Mouse (Mus musculus) embryonic facial prominence, embryonic 13.5 days (tissue): ENCODE data around the gene Arglu1. TPM values are rescaled to one million over a fixed set of nuclear protein-coding genes. Genes with fewer than 3 reads are reported as not detected.

Experiments used
- ATAC-seq: fragments of 200-750 bp; cut with Nextera tagmentation; 2 replicates; pipeline ENCODE4 v1.8.0; 2017; ENCODE audit warnings: low read depth; ENCODE audit not compliant: insufficient number of reproducible peaks, insufficient read depth, low FRiP score, low TSS enrichment
- H3K27ac ChIP-seq: fragments of 300-500 bp; sonication (generic); 2 replicates; pipeline ENCODE4 v1.5.1; 2015; ENCODE audit warnings: moderate library complexity, mild to moderate bottlenecking, inconsistent platforms
- H3K27me3 ChIP-seq: fragments of 300-500 bp; sonication (generic); 2 replicates; pipeline ENCODE4 v1.6.1; 2015; ENCODE audit warnings: mild to moderate bottlenecking, inconsistent platforms
- H3K36me3 ChIP-seq: fragments of 300-500 bp; sonication (generic); 2 replicates; pipeline ENCODE4 v1.6.1; 2015; ENCODE audit warnings: mild to moderate bottlenecking, inconsistent platforms
- H3K4me1 ChIP-seq: fragments of 300-500 bp; sonication (generic); 2 replicates; pipeline ENCODE4 v1.6.1; 2015; ENCODE audit warnings: inconsistent platforms
- H3K4me2 ChIP-seq: fragments of 300-500 bp; sonication (generic); 2 replicates; pipeline ENCODE4 v1.6.1; 2015; ENCODE audit warnings: moderate library complexity, mild to moderate bottlenecking, inconsistent platforms
- H3K4me3 ChIP-seq: fragments of 300-500 bp; sonication (generic); 2 replicates; pipeline ENCODE4 v1.5.1; 2015; ENCODE audit warnings: mild to moderate bottlenecking, inconsistent platforms
- H3K9ac ChIP-seq: fragments of 300-500 bp; sonication (generic); 2 replicates; pipeline ENCODE4 v1.6.1; 2015; ENCODE audit warnings: mild to moderate bottlenecking, inconsistent platforms
- H3K9me3 ChIP-seq: fragments of 300-500 bp; sonication (generic); 2 replicates; pipeline ENCODE4 v1.6.1; 2016; ENCODE audit warnings: inconsistent platforms
- WGBS: fragments of 180-500 bp; shearing (Covaris S2); methylation state at CpG from one replicate; pipeline ENCODE4 v1.1.7; 2015; ENCODE audit warnings: mixed read lengths; 5-methylcytosine and 5-hydroxymethylcytosine counted together
- polyA plus RNA-seq: library from polyadenylated mRNA; unstranded; fragments of >200 nt; fragmentation: Nextera tagmentation; extraction: Ambion mirVana; gene quantifications from 2 replicates; pipeline ENCODE4 v1.2.1, GENCODE M21; 2015

The Arglu1 gene
- polyA plus RNA-seq: 184 and 194 TPM in 2 replicates

- peak within 1 kb of the TSS; percentile 100 for H3K9ac ChIP-seq
- H3K4me2 ChIP-seq: peak within 1 kb of the TSS; percentile 71
- no peaks in the 10 kb centered on the region for H3K36me3 ChIP-seq
- peak within 1 kb of the TSS; percentile 89 for H3K4me3 ChIP-seq
- peak; percentile 91 for ATAC-seq
- H3K27ac ChIP-seq: peak within 1 kb of the TSS; percentile 98
- under 1% methylated on average over 65 of the region's 81 CpGs for WGBS
- H3K27me3 ChIP-seq: no peaks in the 10 kb centered on the region
- peaks cover 33% of the 10 kb centered on the region for H3K4me1 ChIP-seq
- no peaks in the 10 kb centered on the region for H3K9me3 ChIP-seq
Measured at GRCm38 (mm10) chr8:8690146-8691092, at the start of gene Arglu1. Gene Arglu1, minus strand, starts transcription at chr8:8690521.

- Histone ChIP-seq H3K4me1 (peaks cover 19% of the 10 kb centered on the region), H3K27me3 (no peaks in the 10 kb centered on the region), H3K4me2 (peak overlapping the region; percentile 33), H3K4me3 (no peak overlapping the region), H3K36me3 (no peaks in the 10 kb centered on the region), H3K9me3 (no peaks in the 10 kb centered on the region), H3K27ac (peak overlapping the region; percentile 22; the same call in 1 of the 2 replicates), H3K9ac (no peak overlapping the region)
- ATAC-seq: no peak
- WGBS: 83% methylated on average over 3 of the region's 3 CpGs
Measured at GRCm38 (mm10) chr8:8737271-8737670, 47.0 kb upstream of the Arglu1 start.

DNA sequence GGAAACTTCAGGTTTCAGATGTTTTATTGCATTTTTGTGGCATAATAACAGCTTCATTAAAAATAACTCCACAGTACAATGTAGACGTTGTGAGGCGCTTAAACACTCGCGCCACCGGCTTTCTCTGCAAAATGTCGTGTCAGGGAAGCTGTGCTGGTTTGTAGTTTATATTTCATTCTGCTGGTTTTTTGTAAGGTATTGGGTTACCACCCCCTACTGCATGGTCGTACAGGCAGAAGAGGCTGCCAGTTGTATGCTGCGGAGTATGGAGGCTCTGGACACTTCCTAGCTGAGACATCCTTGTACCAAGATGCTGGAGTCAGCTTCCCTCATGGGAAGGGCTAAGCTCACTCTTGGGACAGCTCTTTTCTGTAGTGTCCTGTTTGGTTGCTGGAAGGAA lies 46.5 kb upstream of the Arglu1 start:
- no peaks in the 10 kb centered on the region for H3K27me3 ChIP-seq
- ATAC-seq: no peak
- 41% methylated on average over 8 of the region's 8 CpGs for WGBS
- H3K9me3 ChIP-seq: no peaks in the 10 kb centered on the region
- H3K4me3 ChIP-seq: no peak overlapping the region
- peaks cover 19% of the 10 kb centered on the region for H3K4me1 ChIP-seq
- peak overlapping the region; percentile 22; the same call in 1 of the 2 replicates for H3K27ac ChIP-seq
- no peak overlapping the region for H3K9ac ChIP-seq
- peak overlapping the region; percentile 33 for H3K4me2 ChIP-seq
- no peaks in the 10 kb centered on the region for H3K36me3 ChIP-seq

- Histone ChIP-seq H3K27ac (no peak overlapping the region), H3K4me3 (no peak overlapping the region), H3K4me2 (no peak overlapping the region), H3K27me3 (no peaks in the 10 kb centered on the region), H3K9me3 (no peaks in the 10 kb centered on the region), H3K4me1 (peaks cover 19% of the 10 kb centered on the region), H3K36me3 (no peaks in the 10 kb centered on the region), H3K9ac (no peak overlapping the region)
- no peak for ATAC-seq
- WGBS: 41% methylated on average over 4 of the region's 4 CpGs
Measured at GRCm38 (mm10) chr8:8733804-8734203, 43.5 kb upstream of the Arglu1 start.

- no peaks in the 10 kb centered on the region for H3K27me3 ChIP-seq
- H3K9ac ChIP-seq: no peak overlapping the region
- H3K27ac ChIP-seq: no peak overlapping the region
- 87% methylated on average over 2 of the region's 2 CpGs for WGBS
- H3K4me2 ChIP-seq: no peak overlapping the region
- no peaks in the 10 kb centered on the region for H3K36me3 ChIP-seq
- ATAC-seq: no peak
- H3K4me3 ChIP-seq: no peak overlapping the region
- no peaks in the 10 kb centered on the region for H3K4me1 ChIP-seq
- no peaks in the 10 kb centered on the region for H3K9me3 ChIP-seq
Measured at GRCm38 (mm10) chr8:8728643-8729042, 38.3 kb upstream of the Arglu1 start.

GRCm38 (mm10) chr8:8726547-8726946 lies 36.2 kb upstream of the Arglu1 start:
- Histone ChIP-seq H3K27me3 (no peaks in the 10 kb centered on the region), H3K36me3 (no peaks in the 10 kb centered on the region), H3K4me3 (no peak overlapping the region), H3K9me3 (no peaks in the 10 kb centered on the region), H3K27ac (no peak overlapping the region), H3K9ac (no peak overlapping the region), H3K4me2 (no peak overlapping the region), H3K4me1 (no peaks in the 10 kb centered on the region)
- ATAC-seq: no peak
- 75% methylated on average over 2 of the region's 2 CpGs for WGBS

DNA sequence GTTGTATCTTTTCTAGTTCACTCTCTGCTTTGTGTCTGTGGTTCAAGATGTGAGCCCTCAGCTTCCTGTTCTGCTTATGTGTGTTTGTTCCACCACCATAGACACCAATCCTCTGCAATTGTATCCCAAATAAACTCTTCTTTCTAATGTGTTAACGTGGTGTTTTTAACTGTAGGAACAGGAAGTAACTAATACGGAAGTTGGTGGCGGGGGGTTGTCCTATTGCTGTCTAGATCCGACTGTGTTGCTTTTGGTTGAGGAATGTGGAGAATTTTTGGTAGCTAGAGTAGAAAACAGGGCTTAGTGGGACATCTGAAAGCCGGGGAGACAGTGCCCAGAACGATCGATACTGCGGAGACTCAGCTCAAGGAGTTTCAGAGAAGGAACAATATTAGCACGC lies 14.5 kb upstream of the Arglu1 start:
- no peak for ATAC-seq
- 74% methylated on average over 9 of the region's 9 CpGs for WGBS
- H3K4me2 ChIP-seq: no peak overlapping the region
- no peak overlapping the region for H3K4me3 ChIP-seq
- H3K27me3 ChIP-seq: no peaks in the 10 kb centered on the region
- no peaks in the 10 kb centered on the region for H3K36me3 ChIP-seq
- no peak overlapping the region for H3K9ac ChIP-seq
- H3K4me1 ChIP-seq: no peaks in the 10 kb centered on the region
- no peaks in the 10 kb centered on the region for H3K9me3 ChIP-seq
- no peak overlapping the region for H3K27ac ChIP-seq

DNA sequence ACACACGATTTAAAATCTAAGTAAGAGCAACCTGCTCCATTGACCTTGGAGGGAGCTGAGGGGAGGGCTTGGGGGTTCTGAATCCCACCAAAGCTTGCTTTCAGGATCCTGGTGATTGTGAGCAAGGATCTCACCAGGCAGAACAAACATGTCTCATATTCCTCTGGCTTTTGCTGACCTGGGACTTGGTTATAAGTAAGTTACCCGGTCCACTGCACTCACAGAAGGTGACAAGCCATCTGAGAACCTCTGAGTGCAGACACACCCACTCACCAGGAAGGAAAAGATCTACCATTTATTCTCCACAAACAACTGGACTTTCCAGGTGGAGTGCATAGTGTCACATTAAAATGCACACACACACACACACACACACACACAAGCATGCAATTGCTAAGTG lies 13.3 kb upstream of the Arglu1 start:
- Histone ChIP-seq H3K9me3 (no peaks in the 10 kb centered on the region), H3K27ac (no peak overlapping the region), H3K4me2 (no peak overlapping the region), H3K27me3 (no peaks in the 10 kb centered on the region), H3K9ac (no peak overlapping the region), H3K4me3 (no peak overlapping the region), H3K4me1 (no peaks in the 10 kb centered on the region), H3K36me3 (no peaks in the 10 kb centered on the region)
- no peak for ATAC-seq
- 71% methylated on average over 2 of the region's 2 CpGs for WGBS

GRCm38 (mm10) chr8:8700821-8701220 lies 10.5 kb upstream of the Arglu1 start:
- Histone ChIP-seq H3K4me2 (no peak overlapping the region), H3K36me3 (no peaks in the 10 kb centered on the region), H3K9me3 (no peaks in the 10 kb centered on the region), H3K4me3 (no peak overlapping the region), H3K27me3 (no peaks in the 10 kb centered on the region), H3K4me1 (no peaks in the 10 kb centered on the region), H3K9ac (no peak overlapping the region), H3K27ac (no peak overlapping the region)
- ATAC-seq: no peak
- 94% methylated on average over 10 of the region's 10 CpGs for WGBS

GRCm38 (mm10) chr8:8700229-8700628 lies 9.9 kb upstream of the Arglu1 start:
- Histone ChIP-seq H3K27ac (no peak overlapping the region), H3K9me3 (no peaks in the 10 kb centered on the region), H3K4me3 (no peak overlapping the region), H3K4me2 (no peak overlapping the region), H3K4me1 (no peaks in the 10 kb centered on the region), H3K36me3 (no peaks in the 10 kb centered on the region), H3K9ac (no peak overlapping the region), H3K27me3 (no peaks in the 10 kb centered on the region)
- 75% methylated on average over 4 of the region's 4 CpGs for WGBS
- ATAC-seq: no peak

DNA sequence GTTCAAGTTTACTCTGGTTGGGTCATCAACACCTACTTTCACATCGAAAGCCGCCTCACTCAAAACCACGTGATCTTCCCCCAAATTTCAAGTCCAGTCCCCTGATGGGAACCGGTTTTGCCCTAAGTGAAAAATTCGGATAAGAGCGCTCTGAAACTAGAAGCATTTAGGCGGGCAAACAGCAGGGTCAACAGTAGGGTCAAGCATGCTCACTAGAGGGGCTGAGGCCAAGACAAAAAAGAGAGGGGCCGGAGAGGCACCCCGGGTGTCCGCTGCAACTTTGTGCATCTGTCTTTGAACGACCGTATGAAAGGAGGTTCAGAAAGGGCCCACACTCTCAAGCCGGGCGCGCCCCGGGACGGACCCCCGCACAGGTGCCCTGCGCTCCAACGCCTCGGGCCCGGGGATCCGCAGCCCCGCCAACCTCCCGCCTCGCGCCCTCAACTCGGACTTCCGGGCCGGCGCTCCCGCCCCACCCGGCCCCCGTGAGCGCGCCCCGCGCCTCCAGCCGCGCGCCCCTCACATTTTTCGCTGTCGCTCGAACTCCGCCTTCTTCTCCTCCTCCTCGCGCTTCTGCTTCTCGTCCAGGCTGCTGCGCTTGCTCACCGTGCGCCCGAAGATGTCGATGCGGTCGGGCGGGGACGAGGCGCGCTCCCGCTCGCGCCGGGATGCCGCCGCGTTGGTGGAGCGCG lies 721 bp downstream of the Arglu1 start:
- Histone ChIP-seq H3K27ac (peak overlapping the region; percentile 98), H3K9ac (peak overlapping the region; percentile 100), H3K27me3 (no peaks in the 10 kb centered on the region), H3K4me1 (peaks cover 34% of the 10 kb centered on the region), H3K4me2 (peak overlapping the region; percentile 71), H3K36me3 (no peaks in the 10 kb centered on the region), H3K9me3 (no peaks in the 10 kb centered on the region), H3K4me3 (peak overlapping the region; percentile 89)
- under 1% methylated on average over 68 of the region's 68 CpGs for WGBS
- peak; percentile 76 for ATAC-seq
